Mouse (Mus musculus): ENCODE data around the gene Ttc7. TPM values are rescaled to one million over a fixed set of nuclear protein-coding genes. Genes with fewer than 3 reads are reported as not detected.

The Ttc7 gene
- total and polyA plus RNA-seq, 3 experiments, result 22.8 to 42.4 TPM; not detected in 1

DNA sequence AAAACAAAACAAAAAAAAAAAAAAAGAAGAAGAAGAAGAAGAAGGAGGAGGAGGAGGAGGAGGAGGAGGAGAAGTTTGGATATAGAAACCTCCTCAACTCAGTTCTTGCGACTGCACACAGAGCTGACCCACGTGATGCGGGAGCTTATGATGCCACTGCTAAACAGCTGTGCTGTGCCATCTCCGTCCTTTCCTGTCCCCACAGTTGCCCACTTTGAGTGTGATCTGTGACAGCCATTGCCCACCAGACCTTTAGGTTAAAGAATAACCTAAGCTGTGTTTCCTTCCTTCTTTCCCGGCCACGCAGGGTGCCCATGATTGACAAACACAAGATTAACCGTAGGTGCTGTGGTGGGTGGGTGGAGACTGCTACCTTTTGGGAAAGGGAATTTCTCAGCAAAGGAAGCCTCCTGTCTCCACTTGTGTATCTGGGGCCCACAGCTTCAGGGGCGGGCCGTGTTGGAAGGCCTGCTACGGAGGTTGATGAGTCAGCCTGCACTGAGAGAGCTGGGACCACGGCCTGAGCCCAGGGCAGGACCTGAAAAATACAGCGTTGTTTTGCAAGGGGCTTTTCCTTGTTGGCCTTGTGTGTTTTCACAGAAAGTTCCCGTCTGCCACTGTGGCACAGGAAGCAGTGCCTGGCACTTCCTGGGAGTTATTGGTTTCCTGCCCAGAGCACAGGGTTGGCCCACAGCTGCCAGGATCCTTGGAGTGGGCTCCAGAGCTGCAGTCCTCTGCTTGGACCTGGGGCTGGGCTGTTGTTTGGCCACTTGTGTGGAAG lies 19.5 kb downstream of the Ttc7 start (continued):
- TF ChIP-seq GABPA (IDR thresholded peaks at IDR 0.05; ENCODE audit: low read depth, low read length), result no peak
- TF ChIP-seq ZMIZ1 (IDR thresholded peaks at IDR 0.05; ENCODE audit: low read depth, low read length), result no peak
- no peak for TF ChIP-seq UBTF (IDR thresholded peaks at IDR 0.05; ENCODE audit: borderline replicate concordance, insufficient read depth, low read depth, low read length)
- TF ChIP-seq ZC3H11A (IDR thresholded peaks at IDR 0.05; ENCODE audit: low read depth, low read length), result no peak
- TF ChIP-seq CHD1 (IDR thresholded peaks at IDR 0.05; ENCODE audit: low read depth, low read length), result no peak
- no peak; the same call in 1 of the 2 replicates for TF ChIP-seq SIN3A (IDR thresholded peaks at IDR 0.05; ENCODE audit: low read length)
- no peak for TF ChIP-seq RAD21 (IDR thresholded peaks at IDR 0.05; ENCODE audit: low read depth, low read length)
- TF ChIP-seq ZNF384 (IDR thresholded peaks at IDR 0.05; ENCODE audit: low read depth, low read length), result no peak; the same call in 1 of the 2 replicates
- TF ChIP-seq HCFC1 (IDR thresholded peaks at IDR 0.05; ENCODE audit: low read depth, low read length), result no peak
- TF ChIP-seq POLR2AphosphoS2 (IDR thresholded peaks at IDR 0.05; ENCODE audit: low read length), result no peak
- no peak for TF ChIP-seq ELF1 (IDR thresholded peaks at IDR 0.05; ENCODE audit: low read depth, low read length)

DNA sequence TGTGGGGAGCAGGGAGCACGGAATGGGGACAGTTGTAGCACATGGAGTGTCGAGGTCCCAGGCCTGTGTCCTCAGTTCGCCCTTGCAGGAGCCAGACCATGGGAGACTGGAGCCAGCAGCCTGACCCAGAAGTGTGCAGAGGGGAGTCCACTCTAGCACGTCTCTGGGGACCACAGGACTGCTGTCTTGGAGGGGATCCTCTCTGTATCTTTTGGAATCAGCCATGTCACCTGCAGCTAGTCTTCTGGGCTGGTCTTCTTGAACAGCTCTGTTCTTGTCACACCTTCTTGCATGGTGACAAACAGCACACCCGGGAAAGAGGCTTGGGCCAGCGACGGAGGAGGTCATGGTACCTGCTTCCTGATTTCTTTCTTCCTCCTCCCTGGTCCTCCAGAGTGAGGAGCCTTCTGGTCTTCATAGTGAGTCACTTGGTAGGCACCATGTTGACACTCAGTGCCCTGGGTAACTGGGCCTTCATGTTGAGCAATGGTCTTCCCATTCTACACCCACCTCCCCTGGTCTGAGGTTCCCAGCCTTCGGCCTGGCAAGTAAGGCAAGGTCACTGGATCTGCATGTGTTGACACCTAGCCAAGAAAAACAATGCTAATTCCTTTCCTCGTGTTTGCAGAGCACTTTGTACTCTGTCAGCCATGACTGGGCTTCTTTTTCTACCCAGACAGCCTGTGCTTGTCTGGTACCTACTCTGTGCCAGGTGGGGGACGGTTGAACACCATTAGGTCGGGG lies 21.6 kb downstream of the Ttc7 start:
- no peaks in the 10 kb centered on the region for H3K79me2 ChIP-seq (ENCODE audit: control insufficient read depth, insufficient read depth, low read length, poor library complexity)
- no peak for DNase-seq (ENCODE audit: low read depth, low spot score)
- H3K27ac ChIP-seq (ENCODE audit: control insufficient read depth, low read depth, low read length), result no peak overlapping the region
- H3K9ac ChIP-seq (ENCODE audit: control insufficient read depth, low read depth, low read length, poor library complexity, severe bottlenecking), result no peak overlapping the region
- peaks cover 0 to 2% of the 10 kb centered on the region in 2 experiments; a peak in 2 of 4 replicates for H3K36me3 ChIP-seq (ENCODE audit: control insufficient read depth in 1 of 2, insufficient read depth in 2 of 2, low read length in 2 of 2)
- H3K4me1 ChIP-seq (ENCODE audit: control insufficient read depth in 1 of 2, insufficient read depth in 2 of 2, low read length in 2 of 2), result peaks cover 0 to 20% of the 10 kb centered on the region in 2 experiments; a peak in 2 of 4 replicates
- no peaks in the 10 kb centered on the region for H3K9me3 ChIP-seq (replicated peaks; ENCODE audit: insufficient read depth, low read length)
- no peak overlapping the region for H3K4me3 ChIP-seq (ENCODE audit: control insufficient read depth in 1 of 2, insufficient read depth in 1 of 2, low read depth in 2 of 2, low read length in 2 of 2)
- no peaks in the 10 kb centered on the region for H3K27me3 ChIP-seq (ENCODE audit: control insufficient read depth in 1 of 2, insufficient read depth in 2 of 2, low read length in 2 of 2)
- TF ChIP-seq MXI1 (IDR thresholded peaks at IDR 0.05; ENCODE audit: low read depth, low read length), result no peak
- TF ChIP-seq MAFK (IDR thresholded peaks at IDR 0.05; ENCODE audit: borderline replicate concordance, low read depth, low read length), result no peak
- TF ChIP-seq CTCF (IDR thresholded peaks at IDR 0.05 in 2 of 3, conservative IDR thresholded peaks at IDR 0.05 in 1 of 3; ENCODE audit: control insufficient read depth in 1 of 3, insufficient read depth in 1 of 3, low read depth in 2 of 3, low read length in 3 of 3, poor library complexity in 1 of 3, severe bottlenecking in 1 of 3), result no peak
- no peak for TF ChIP-seq GATA1 (IDR thresholded peaks at IDR 0.05; ENCODE audit: low read depth, low read length)
- TF ChIP-seq USF1 (IDR thresholded peaks at IDR 0.05; ENCODE audit: low read depth, low read length), result no peak
- no peak for TF ChIP-seq HCFC1 (IDR thresholded peaks at IDR 0.05; ENCODE audit: low read depth, low read length)
- TF ChIP-seq POLR2AphosphoS5 (IDR thresholded peaks at IDR 0.05; ENCODE audit: borderline replicate concordance, low read depth, low read length), result no peak
- no peak for TF ChIP-seq USF2 (IDR thresholded peaks at IDR 0.05; ENCODE audit: borderline replicate concordance in 1 of 2, insufficient read depth in 1 of 2, low read depth in 1 of 2, low read length in 2 of 2)
- TF ChIP-seq MYC (IDR thresholded peaks at IDR 0.05; ENCODE audit: low read depth, low read length), result no peak
- TF ChIP-seq BHLHE40 (IDR thresholded peaks at IDR 0.05; ENCODE audit: borderline replicate concordance, low read depth, low read length), result no peak
- TF ChIP-seq MEF2A (IDR thresholded peaks at IDR 0.05; ENCODE audit: extremely low read depth, insufficient replicate concordance, low read depth, low read length, poor library complexity, severe bottlenecking), result no peak
- no peak for TF ChIP-seq JUND (IDR thresholded peaks at IDR 0.05; ENCODE audit: low read depth, low read length)
- TF ChIP-seq TBP (IDR thresholded peaks at IDR 0.05; ENCODE audit: low read depth, low read length), result no peak

All from MEL (cell line).